Mouse (Mus musculus): ENCODE results near the gene Ccnh.
"Not testable (repeated sequence)": the region's sequence is repeated elsewhere in the genome, so short reads cannot be mapped to it uniquely, and the experiment has no call there.

The Ccnh gene

DNA sequence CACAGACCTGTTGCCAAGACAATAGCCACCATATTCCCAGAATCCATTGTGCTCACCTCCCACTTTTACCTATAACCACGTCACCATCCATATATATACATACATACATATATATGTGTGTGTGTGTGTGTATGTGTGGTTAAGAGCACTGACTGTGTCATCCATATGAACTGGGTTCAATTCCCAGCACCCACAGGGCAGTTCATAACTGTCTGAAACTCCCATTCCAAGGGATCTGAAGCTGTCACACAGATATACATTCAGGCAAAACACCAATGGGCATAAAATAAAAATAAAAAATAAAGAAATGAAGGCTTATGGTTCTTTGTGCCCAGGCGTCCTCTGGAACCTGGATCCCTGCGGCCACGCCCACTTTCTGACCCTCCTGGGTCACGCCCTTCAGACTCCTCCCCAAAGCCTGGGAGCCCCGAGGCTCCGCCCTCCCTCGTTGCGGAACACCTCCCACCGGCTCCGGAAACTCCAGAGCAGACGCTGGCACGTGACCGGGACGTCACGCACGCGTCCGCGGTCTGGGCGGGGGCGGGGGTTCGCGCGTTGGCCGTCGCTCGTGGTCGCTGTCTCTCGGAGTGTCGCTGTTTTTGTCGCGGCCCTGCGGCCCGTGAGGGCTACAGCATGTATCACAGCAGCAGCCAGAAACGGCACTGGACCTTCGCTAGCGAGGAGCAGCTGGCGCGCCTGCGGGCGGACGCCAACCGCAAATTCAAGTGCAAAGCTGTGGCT is at the start of gene Ccnh:
TSS of gene Ccnh (plus strand) at position 506 of the 741 bp plus-strand sequence.
- DNase-seq (ENCODE audit: low read depth, low spot score): peak; percentile 80

DNA sequence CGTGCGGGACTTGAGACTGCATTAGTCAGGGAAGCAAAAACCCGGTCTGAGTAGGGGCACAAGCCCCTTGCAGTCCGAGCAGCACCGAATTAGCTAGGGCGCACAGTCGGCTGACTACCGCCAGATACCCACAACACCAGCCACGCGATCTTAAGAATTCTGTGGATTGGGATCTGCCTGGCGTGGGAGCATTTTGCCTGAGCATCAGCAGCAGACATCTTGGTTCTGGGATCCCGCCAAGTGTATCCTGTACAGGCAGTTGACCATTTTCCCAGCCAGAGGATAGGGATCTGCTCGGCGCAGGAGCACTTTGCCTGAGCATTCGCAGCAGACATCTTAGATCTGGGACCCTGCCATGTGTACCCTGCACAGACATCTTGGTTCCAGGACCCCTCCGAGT is 45.8 kb upstream of the Ccnh start:
- not testable (repeated sequence) for DNase-seq (ENCODE audit: low read depth, low spot score)

- DNase-seq (ENCODE audit: low read depth, low spot score): no peak
These were observed 42.7 kb upstream of the Ccnh start for GRCm38 (mm10) chr13:85146471-85146870.

DNA sequence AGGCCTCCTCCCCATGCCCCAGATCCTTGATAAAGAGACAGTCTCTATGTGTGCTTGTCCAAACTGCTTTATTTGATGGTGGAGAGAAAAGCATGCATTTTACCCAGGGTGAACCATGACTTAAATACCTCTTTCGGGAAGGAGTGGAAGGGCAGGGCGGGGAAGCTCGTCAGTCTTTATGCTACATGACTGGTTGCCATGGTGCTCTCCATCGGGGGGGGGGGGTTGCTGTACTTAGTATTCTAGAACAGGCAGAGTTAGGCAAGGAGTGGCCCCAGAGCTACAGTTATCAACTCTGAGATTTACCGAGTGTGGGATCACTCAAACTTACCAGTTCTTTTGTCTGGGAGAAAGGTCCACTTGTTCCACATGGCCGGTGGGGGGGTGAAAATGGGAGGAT is 34.5 kb upstream of the Ccnh start:
- DNase-seq (ENCODE audit: low read depth, low spot score): no peak

DNA sequence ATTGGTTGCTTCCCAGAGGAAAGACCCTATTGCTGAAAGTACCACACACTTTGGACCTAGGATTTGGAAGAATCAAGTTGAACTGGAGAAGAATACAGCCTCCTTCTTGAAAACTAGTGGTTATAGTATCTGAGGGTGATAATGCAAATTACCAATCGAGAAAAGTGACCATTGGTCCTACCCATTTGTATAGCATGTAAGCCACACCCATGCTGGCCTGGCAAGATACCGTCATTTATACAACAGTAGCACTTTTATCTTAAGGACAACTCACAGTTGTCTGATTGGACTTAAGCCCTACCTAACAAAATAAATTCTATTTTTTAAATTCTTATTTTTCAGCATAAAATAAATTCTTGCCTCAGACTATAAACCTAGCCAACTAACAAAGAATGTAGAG is 29.2 kb upstream of the Ccnh start:
- no peak for DNase-seq (ENCODE audit: low read depth, low spot score)

DNA sequence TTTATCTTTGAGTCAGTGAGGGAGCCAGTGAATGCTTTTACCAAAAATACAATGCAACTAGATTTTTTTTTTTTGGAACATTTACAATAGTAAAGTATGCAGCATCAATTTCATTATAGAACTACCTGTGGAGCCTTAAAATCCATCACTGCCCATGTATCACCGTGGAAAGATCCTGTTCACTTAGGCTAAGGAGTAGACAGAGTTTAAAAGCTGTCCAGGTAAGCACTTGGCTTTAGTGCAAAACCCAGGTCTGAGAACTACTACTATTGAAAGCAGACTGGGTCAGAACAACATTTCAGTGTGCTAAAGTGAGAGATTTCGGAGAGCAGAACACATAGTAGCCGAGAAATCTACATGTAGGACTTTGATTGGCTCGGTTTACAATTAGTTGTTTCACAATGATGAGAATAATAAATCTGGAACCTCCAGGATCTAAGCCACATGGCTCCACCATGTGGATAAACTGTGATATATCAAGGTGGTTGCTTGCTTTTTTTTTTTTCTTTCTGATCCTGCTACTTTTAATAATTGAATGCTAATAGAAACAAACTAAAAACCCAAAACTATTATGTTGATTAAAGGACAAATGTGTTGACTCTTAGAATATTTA is 24.6 kb upstream of the Ccnh start:
- DNase-seq (ENCODE audit: low read depth, low spot score): peak; percentile 40

DNA sequence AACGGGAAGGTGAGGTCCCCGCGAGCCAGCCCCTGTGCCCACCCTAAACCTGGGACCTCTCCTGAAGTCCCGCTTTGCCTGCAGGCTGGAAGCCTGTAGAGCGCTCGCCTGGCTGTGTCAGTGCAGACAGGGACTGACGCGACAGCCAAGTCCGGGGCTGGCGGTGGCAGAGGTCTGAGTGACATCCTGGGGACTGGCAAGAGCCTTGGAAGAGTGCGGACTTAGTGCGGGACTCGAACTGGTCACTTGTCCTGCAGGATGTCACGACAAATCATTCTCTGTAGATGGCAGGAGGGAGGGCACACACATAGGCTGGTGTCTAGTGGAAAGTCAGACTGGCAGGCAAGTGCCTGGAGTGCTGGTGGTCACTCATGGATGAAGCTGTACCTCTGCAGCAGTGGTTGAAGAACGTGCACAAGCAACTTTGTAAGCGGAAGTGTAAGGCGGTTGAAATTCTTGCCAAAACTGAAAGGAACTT is 475 bp downstream of the Ccnh start:
- DNase-seq (ENCODE audit: low read depth, low spot score): no peak

DNA sequence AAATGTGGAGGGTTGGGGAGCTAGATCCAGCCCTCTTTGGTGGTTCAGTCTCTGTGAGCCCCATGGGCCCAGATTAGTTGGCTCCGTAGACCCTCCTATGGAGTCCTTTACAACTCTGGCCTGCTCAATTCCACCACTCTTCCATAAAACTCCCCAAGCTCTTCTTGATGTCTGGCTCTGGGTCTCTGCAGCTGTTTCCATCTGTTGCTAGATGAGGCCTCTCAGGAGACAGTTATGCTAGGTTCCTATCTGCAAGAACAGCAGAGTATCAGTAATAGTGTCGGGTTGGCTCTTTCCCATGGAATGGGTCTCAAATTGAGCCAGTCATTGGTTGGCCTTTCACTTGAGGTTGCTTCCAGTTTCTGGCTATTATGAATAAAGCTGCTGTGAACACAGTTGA is 2.0 kb downstream of the Ccnh start:
- DNase-seq (ENCODE audit: low read depth, low spot score): no peak

DNA sequence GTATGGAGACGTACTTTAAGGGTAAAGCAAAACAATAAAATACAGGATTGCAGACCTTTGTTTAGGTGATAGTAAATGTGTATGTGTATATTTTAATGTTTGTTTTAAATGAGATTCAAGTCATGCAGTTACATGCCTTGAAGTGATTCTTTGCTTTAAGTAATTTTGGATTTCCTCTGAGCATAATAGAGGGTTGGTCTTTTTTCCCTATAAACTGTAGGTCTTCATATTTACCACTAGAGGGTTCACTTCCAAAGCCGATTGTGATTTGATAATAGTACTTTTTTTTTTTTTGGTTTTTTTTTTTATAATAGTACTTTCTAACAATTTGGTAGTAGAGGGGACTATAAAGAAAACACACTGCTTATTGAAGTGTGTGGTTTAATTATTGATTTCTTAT is 18.3 kb downstream of the Ccnh start:
- no peak for DNase-seq (ENCODE audit: low read depth, low spot score)

GRCm38 (mm10) chr13:85208656-85209055 is 19.4 kb downstream of the Ccnh start:
- DNase-seq (ENCODE audit: low read depth, low spot score): no peak

DNA sequence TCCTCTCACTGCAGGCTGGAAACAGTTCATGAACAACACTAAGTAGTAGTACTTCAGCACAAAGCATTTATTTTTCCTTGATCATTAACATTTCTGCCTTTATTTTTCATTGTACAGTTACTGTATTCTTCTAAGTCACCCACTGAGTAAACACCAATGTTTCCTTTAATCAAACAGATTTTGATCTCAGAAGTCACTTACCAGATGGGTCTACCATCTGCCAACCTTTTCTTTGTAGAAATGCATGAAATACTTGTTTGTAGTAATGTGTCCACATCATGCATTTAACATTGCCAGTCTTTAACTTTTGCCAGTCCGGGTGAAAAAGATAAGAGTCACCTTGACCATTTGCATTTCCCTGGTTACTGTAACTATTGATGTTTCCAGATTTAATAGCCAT is 21.1 kb downstream of the Ccnh start:
- DNase-seq (ENCODE audit: low read depth, low spot score): no peak

DNA sequence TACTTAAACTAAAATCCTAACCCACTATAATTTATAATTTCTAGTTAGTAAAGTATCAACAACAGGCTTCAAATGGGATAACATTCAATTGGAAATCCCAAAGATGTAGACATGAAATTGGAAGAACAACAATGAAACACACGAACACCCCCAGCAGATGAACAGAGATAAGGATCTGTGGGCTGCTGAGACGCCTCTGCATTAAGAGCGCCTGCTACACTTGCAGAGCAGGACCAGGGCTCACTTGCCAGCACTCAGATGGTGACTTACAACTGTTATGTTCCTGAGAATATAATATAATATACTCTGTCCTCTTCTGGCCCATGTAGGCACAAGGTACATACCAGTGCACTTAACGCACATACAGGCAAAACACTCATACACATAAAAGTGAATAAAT is 29.4 kb downstream of the Ccnh start:
- no peak for DNase-seq (ENCODE audit: low read depth, low spot score)

GRCm38 (mm10) chr13:85238760-85239159 is 49.6 kb downstream of the Ccnh start:
- DNase-seq (ENCODE audit: low read depth, low spot score): no peak
